In the genomic region with DNA sequence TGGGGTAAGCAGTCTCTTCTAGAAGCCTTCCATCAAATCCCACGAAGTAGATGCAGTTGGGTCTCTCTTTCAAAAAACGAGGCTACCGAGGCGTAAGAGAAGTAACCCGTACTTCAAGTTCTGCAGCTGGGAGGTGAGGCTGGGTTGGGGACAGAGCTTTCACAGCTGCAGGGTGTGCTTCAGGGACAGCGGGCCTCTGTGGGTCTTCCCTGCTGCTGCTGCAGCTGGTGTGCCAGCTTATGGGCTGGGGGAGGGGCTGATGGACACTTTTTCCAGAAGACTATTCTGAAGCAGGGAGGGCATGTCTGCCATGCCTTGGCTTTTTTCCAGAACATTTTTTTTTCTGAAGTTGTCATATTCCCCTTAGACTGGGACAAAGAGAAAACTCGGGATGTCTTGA, we compare ENCODE assay signal across 8 mouse cellular contexts. TPM values are rescaled to one million over a fixed set of nuclear protein-coding genes. Genes with fewer than 3 reads are reported as not detected.
DNase-seq lines count a peak whose midpoint lies in the region; ATAC-seq and TF ChIP-seq lines count a peak whose summit lies in the region.

No protein-coding gene starts in this region.

- peak overlapping the region; percentile 81 for H3K9ac ChIP-seq in limb, embryonic 13.5 days
- H3K9ac ChIP-seq in stomach, postnatal 0 days (ENCODE audit: low read length): peak overlapping the region; percentile 71

- H3K27ac ChIP-seq in cerebellum, adult 2 months (ENCODE audit: insufficient read depth, low read length): no peak overlapping the region
- no peak overlapping the region for H3K27ac ChIP-seq in thymus, adult 2 months (ENCODE audit: control insufficient read depth, insufficient read depth, low read length)
- no peak overlapping the region for H3K27ac ChIP-seq in limb, embryonic 13.5 days
- peak overlapping the region; percentile 81 for H3K27ac ChIP-seq in stomach, postnatal 0 days (replicated peaks)

- H3K4me1 ChIP-seq in cerebellum, adult 2 months (ENCODE audit: control insufficient read depth, insufficient read depth, low read length): no peaks in the 10 kb centered on the region
- peaks cover 18% of the 10 kb centered on the region for H3K4me1 ChIP-seq in thymus, adult 2 months (replicated peaks; ENCODE audit: control insufficient read depth, insufficient read depth, low read length)
- H3K4me1 ChIP-seq in limb, embryonic 13.5 days: peaks cover 28% of the 10 kb centered on the region
- peaks cover 8% of the 10 kb centered on the region; the same call in 1 of the 2 replicates for H3K4me1 ChIP-seq in stomach, postnatal 0 days (replicated peaks; ENCODE audit: control insufficient read depth, insufficient read depth)

- no peak for TF ChIP-seq POLR2A in cerebellum, adult 2 months (IDR thresholded peaks at IDR 0.05; ENCODE audit: borderline replicate concordance, insufficient read depth, low read length)
- no peak for TF ChIP-seq POLR2A in thymus, adult 2 months (IDR thresholded peaks at IDR 0.05; ENCODE audit: control insufficient read depth, extremely low read depth, insufficient read depth, low read length, poor library complexity)

- ATAC-seq in limb, embryonic 13.5 days (ENCODE audit: low FRiP score, low read depth): no peak
- no peak for ATAC-seq in stomach, postnatal 0 days (ENCODE audit: low FRiP score, low TSS enrichment)

- DNase-seq in cerebellum, adult 2 months: peak in 1 of 2 experiments; percentile 38
- DNase-seq in cerebellum, adult 8-10 months: no peak
- DNase-seq in thymus, adult 2 months: peak; percentile 14
- no peak for DNase-seq in thymus, adult 18-20 months
- no peak for DNase-seq in stomach, postnatal 0 days (ENCODE audit: low spot score)
- no peak for DNase-seq in gastrocnemius, postnatal 36 days
- no peak for DNase-seq in urinary bladder, postnatal 4 days (ENCODE audit: low spot score in 2 of 2)

- intact Hi-C loops in gastrocnemius, postnatal 36 days (cut with DNase I): no loop called here

- no peaks in the 10 kb centered on the region for H3K36me3 ChIP-seq in thymus, adult 2 months (ENCODE audit: control insufficient read depth, insufficient read depth, low read length)
- peaks cover 21% of the 10 kb centered on the region for H3K36me3 ChIP-seq in limb, embryonic 13.5 days
- 0 out of 2 replicates have a peak, but pooled peaks cover 2% of the 10 kb centered on the region for H3K36me3 ChIP-seq in stomach, postnatal 0 days (ENCODE audit: control insufficient read depth, insufficient read depth, low read length)

- TF ChIP-seq EP300 in stomach, postnatal 0 days (optimal IDR thresholded peaks at IDR 0.05): no peak

- no peaks in the 10 kb centered on the region for H3K9me3 ChIP-seq in limb, embryonic 13.5 days
- no peaks in the 10 kb centered on the region for H3K9me3 ChIP-seq in stomach, postnatal 0 days (ENCODE audit: control insufficient read depth, low read length)

- peak overlapping the region; percentile 57 for H3K4me3 ChIP-seq in cerebellum, adult 2 months (replicated peaks; ENCODE audit: insufficient read depth, low read depth, low read length)
- H3K4me3 ChIP-seq in thymus, adult 2 months (ENCODE audit: control insufficient read depth, insufficient read depth, low read length): no peak overlapping the region
- H3K4me3 ChIP-seq in limb, embryonic 13.5 days: peak overlapping the region; percentile 86
- H3K4me3 ChIP-seq in stomach, postnatal 0 days (ENCODE audit: low read depth, low read length): peak overlapping the region; percentile 73

- no peak for TF ChIP-seq CTCF in cerebellum, adult 2 months (IDR thresholded peaks at IDR 0.05; ENCODE audit: borderline replicate concordance, insufficient read depth, low read depth, low read length)
- no peak for TF ChIP-seq CTCF in thymus, adult 2 months (IDR thresholded peaks at IDR 0.05; ENCODE audit: borderline replicate concordance, control insufficient read depth, extremely low read depth, insufficient read depth, low read length, poor library complexity)
- TF ChIP-seq CTCF in stomach, postnatal 0 days (IDR thresholded peaks at IDR 0.05; ENCODE audit: low read depth): no peak

- H3K27me3 ChIP-seq in cerebellum, adult 2 months (ENCODE audit: control insufficient read depth, insufficient read depth, low read length): no peaks in the 10 kb centered on the region
- H3K27me3 ChIP-seq in thymus, adult 2 months (ENCODE audit: control insufficient read depth, insufficient read depth, low read length): no peaks in the 10 kb centered on the region
- no peaks in the 10 kb centered on the region for H3K27me3 ChIP-seq in limb, embryonic 13.5 days
- H3K27me3 ChIP-seq in stomach, postnatal 0 days (ENCODE audit: control insufficient read depth, insufficient read depth, low read length): no peaks in the 10 kb centered on the region

- peak overlapping the region; percentile 86 for H3K4me2 ChIP-seq in limb, embryonic 13.5 days (replicated peaks)
- H3K4me2 ChIP-seq in stomach, postnatal 0 days (replicated peaks; ENCODE audit: low read depth): peak overlapping the region; percentile 90

- 18% methylated on average over 7 of the region's 7 CpGs for WGBS in cerebellum, adult 2 months
- WGBS in thymus, adult 2 months: 36% methylated on average over 7 of the region's 7 CpGs
- 45% methylated on average over 7 of the region's 7 CpGs for WGBS in limb, embryonic 13.5 days
- WGBS in stomach, postnatal 0 days: 39% methylated on average over 7 of the region's 7 CpGs

RNA-seq across cellular contexts. Expression of gene Usp20, which starts 0.9 kb away (rescaled TPM):
- 59.2 and 68.6 TPM in 2 replicates for polyA plus RNA-seq in cerebellum, adult 2 months (2012; rRNA removed)
- polyA plus RNA-seq in thymus, adult 2 months (2012; rRNA removed): 21.0 and 24.9 TPM in 2 replicates
- polyA plus RNA-seq in limb, embryonic 13.5 days (2015; fragmentation: Nextera tagmentation; extraction: Ambion mirVana): 21.6 and 22.9 TPM in 2 replicates
- polyA plus RNA-seq in stomach, postnatal 0 days (2015; fragmentation: Nextera tagmentation; extraction: Ambion mirVana): 8.9 and 9.0 TPM in 2 replicates
- 1 to 10 TPM; 6.6 to 8.7 TPM for total RNA-seq in gastrocnemius, postnatal 36 days (2021)

RNA-seq across cellular contexts. Expression of gene BC005624, which starts 1.0 kb away (rescaled TPM):
- 118 and 123 TPM in 2 replicates for polyA plus RNA-seq in cerebellum, adult 2 months (2012; rRNA removed)
- polyA plus RNA-seq in thymus, adult 2 months (2012; rRNA removed): 29.8 and 37.9 TPM in 2 replicates
- 59.7 and 59.9 TPM in 2 replicates for polyA plus RNA-seq in limb, embryonic 13.5 days (2015; fragmentation: Nextera tagmentation; extraction: Ambion mirVana)
- polyA plus RNA-seq in stomach, postnatal 0 days (2015; fragmentation: Nextera tagmentation; extraction: Ambion mirVana): 29.5 TPM in 2 replicates
- total RNA-seq in gastrocnemius, postnatal 36 days (2021): 10 to 100 TPM; 19.8 to 22.8 TPM

RNA-seq across cellular contexts. Expression of gene Tor1a, which starts 15.3 kb away (rescaled TPM):
- 50.5 and 56.3 TPM in 2 replicates for polyA plus RNA-seq in cerebellum, adult 2 months (2012; rRNA removed)
- polyA plus RNA-seq in thymus, adult 2 months (2012; rRNA removed): 61.1 and 65.7 TPM in 2 replicates
- polyA plus RNA-seq in limb, embryonic 13.5 days (2015; fragmentation: Nextera tagmentation; extraction: Ambion mirVana): 82.7 and 91.4 TPM in 2 replicates
- 49.1 and 51.2 TPM in 2 replicates for polyA plus RNA-seq in stomach, postnatal 0 days (2015; fragmentation: Nextera tagmentation; extraction: Ambion mirVana)
- total RNA-seq in gastrocnemius, postnatal 36 days (2021): 1 to 10 TPM; 4.1 to 5.1 TPM

RNA-seq across cellular contexts. Expression of gene Tor1b, which starts 30.3 kb away (rescaled TPM):
- 38.0 and 40.6 TPM in 2 replicates for polyA plus RNA-seq in cerebellum, adult 2 months (2012; rRNA removed)
- 35.5 and 41.7 TPM in 2 replicates for polyA plus RNA-seq in thymus, adult 2 months (2012; rRNA removed)
- polyA plus RNA-seq in limb, embryonic 13.5 days (2015; fragmentation: Nextera tagmentation; extraction: Ambion mirVana): 33.0 and 33.5 TPM in 2 replicates
- 20.1 and 21.8 TPM in 2 replicates for polyA plus RNA-seq in stomach, postnatal 0 days (2015; fragmentation: Nextera tagmentation; extraction: Ambion mirVana)
- total RNA-seq in gastrocnemius, postnatal 36 days (2021): 10 to 100 TPM; 19.0 to 22.7 TPM

RNA-seq across cellular contexts. Expression of gene Ptges, which starts 53.4 kb away (rescaled TPM):
- polyA plus RNA-seq in cerebellum, adult 2 months (2012; rRNA removed): 3.7 and 4.3 TPM in 2 replicates
- polyA plus RNA-seq in thymus, adult 2 months (2012; rRNA removed): 10.1 and 12.3 TPM in 2 replicates
- polyA plus RNA-seq in limb, embryonic 13.5 days (2015; fragmentation: Nextera tagmentation; extraction: Ambion mirVana): 14.1 and 16.4 TPM in 2 replicates
- 28.3 and 29.2 TPM in 2 replicates for polyA plus RNA-seq in stomach, postnatal 0 days (2015; fragmentation: Nextera tagmentation; extraction: Ambion mirVana)
- total RNA-seq in gastrocnemius, postnatal 36 days (2021): 1 to 10 TPM; 3.0 to 6.5 TPM
